Mouse (Mus musculus): Measurements from ENCODE around the gene Irf1.
"Not testable (repeated sequence)": the region's sequence is repeated elsewhere in the genome, so short reads cannot be mapped to it uniquely, and the experiment has no call there.

The Irf1 gene

GRCm38 (mm10) chr11:53769760-53770124, at the start of gene Irf1:
Irf1 (plus strand) TSS chr11:53770014.
- DNase-seq: peak; percentile 84

GRCm38 (mm10) chr11:53720715-53721114, 49.1 kb upstream of the Irf1 start, which contains the start of gene Il5:
Il5 (plus strand) TSS chr11:53720794.
- no peak for DNase-seq

- no peak for DNase-seq
Measured at GRCm38 (mm10) chr11:53731457-53731856, 38.4 kb upstream of the Irf1 start.

- DNase-seq: no peak
Measured at GRCm38 (mm10) chr11:53732244-53732643, 37.6 kb upstream of the Irf1 start.

- DNase-seq: no peak
Measured at GRCm38 (mm10) chr11:53733824-53734223, 36.0 kb upstream of the Irf1 start.

GRCm38 (mm10) chr11:53734431-53734830, 35.4 kb upstream of the Irf1 start:
- no peak for DNase-seq

GRCm38 (mm10) chr11:53734970-53735681, 34.7 kb upstream of the Irf1 start:
- DNase-seq: no peak

GRCm38 (mm10) chr11:53735682-53736245, 34.0 kb upstream of the Irf1 start:
- DNase-seq: peak; percentile 24

- DNase-seq: peak; percentile 61
Measured at GRCm38 (mm10) chr11:53736771-53737572, 32.8 kb upstream of the Irf1 start.

- DNase-seq: peak; percentile 44
Measured at GRCm38 (mm10) chr11:53737573-53737946, 32.3 kb upstream of the Irf1 start.

- no peak for DNase-seq
Measured at GRCm38 (mm10) chr11:53742353-53742752, 27.5 kb upstream of the Irf1 start.

GRCm38 (mm10) chr11:53745260-53745659, 24.6 kb upstream of the Irf1 start:
- no peak for DNase-seq

GRCm38 (mm10) chr11:53747985-53748384, 21.8 kb upstream of the Irf1 start:
- no peak for DNase-seq

GRCm38 (mm10) chr11:53748614-53749013, 21.2 kb upstream of the Irf1 start:
- no peak for DNase-seq

- DNase-seq: no peak
Measured at GRCm38 (mm10) chr11:53749306-53749705, 20.5 kb upstream of the Irf1 start.

- DNase-seq: no peak
Measured at GRCm38 (mm10) chr11:53749716-53750352, 20.0 kb upstream of the Irf1 start.

- DNase-seq: no peak
Measured at GRCm38 (mm10) chr11:53755011-53755595, 14.7 kb upstream of the Irf1 start.

GRCm38 (mm10) chr11:53757612-53758011, 12.2 kb upstream of the Irf1 start:
- DNase-seq: no peak

GRCm38 (mm10) chr11:53758033-53758432, 11.8 kb upstream of the Irf1 start:
- not testable (repeated sequence) for DNase-seq

GRCm38 (mm10) chr11:53758791-53759351, 10.9 kb upstream of the Irf1 start:
- no peak for DNase-seq

- no peak for DNase-seq
Measured at GRCm38 (mm10) chr11:53759545-53760406, 10.0 kb upstream of the Irf1 start.

GRCm38 (mm10) chr11:53761284-53761683, 8.5 kb upstream of the Irf1 start:
- no peak for DNase-seq

Measured in right cerebral cortex, postnatal 25 days (tissue).